Mouse (Mus musculus) myocyte (in vitro differentiated cells): ENCODE results near the gene Zer1.

Source experiments
- CEBPB ChIP-seq: IDR thresholded peaks from 2 replicates; pipeline ENCODE4 v1.6.1; 2011; ENCODE audit warnings: mild to moderate bottlenecking, moderate library complexity; ENCODE audit not compliant: poor library complexity, insufficient read depth, severe bottlenecking
- E2F4 ChIP-seq: IDR thresholded peaks from one replicate; pipeline ENCODE4 v1.6.1; 2011; ENCODE audit warnings: mild to moderate bottlenecking, control low read depth, moderate library complexity; ENCODE audit not compliant: insufficient read depth
- MAX ChIP-seq: IDR thresholded peaks from one replicate; pipeline ENCODE4 v1.6.1; 2011; ENCODE audit warnings: low read depth, mild to moderate bottlenecking, control low read depth
- MYOD1 ChIP-seq, 3 experiments: IDR thresholded peaks; one replicate each; pipeline ENCODE4 v1.6.1; 2011; ENCODE audit warnings: control low read depth in 2 of 3, low read depth in 2 of 3, mild to moderate bottlenecking in 2 of 3, moderate library complexity in 1 of 3; ENCODE audit not compliant: insufficient read length in 2 of 3, control insufficient read depth in 1 of 3
- MYOG ChIP-seq, 3 experiments: IDR thresholded peaks; one replicate each; pipeline ENCODE4 v1.6.1; 2011; ENCODE audit warnings: control low read depth in 2 of 3, low read depth in 2 of 3, mild to moderate bottlenecking in 2 of 3; ENCODE audit not compliant: insufficient read length in 2 of 3, control insufficient read depth in 1 of 3, insufficient read depth in 1 of 3
- POLR2A ChIP-seq: IDR thresholded peaks from one replicate; pipeline ENCODE4 v1.6.1; 2011; ENCODE audit warnings: low read depth, mild to moderate bottlenecking, control low read depth, moderate library complexity; ENCODE audit not compliant: insufficient read length
- POLR2AphosphoS2 ChIP-seq: IDR thresholded peaks from one replicate; pipeline ENCODE4 v1.6.1; 2011; ENCODE audit warnings: low read depth, control low read depth; ENCODE audit not compliant: insufficient read length
- REST ChIP-seq: IDR thresholded peaks from one replicate; pipeline ENCODE4 v1.6.1; 2011; ENCODE audit warnings: mild to moderate bottlenecking, control low read depth, moderate library complexity; ENCODE audit not compliant: insufficient read depth, insufficient read length
- SRF ChIP-seq: IDR thresholded peaks from one replicate; pipeline ENCODE4 v1.6.1; 2011; ENCODE audit warnings: low read depth; ENCODE audit not compliant: control insufficient read depth, insufficient read length
- TCF12 ChIP-seq: IDR thresholded peaks from one replicate; pipeline ENCODE4 v1.6.1; 2011; ENCODE audit warnings: mild to moderate bottlenecking, control low read depth; ENCODE audit not compliant: poor library complexity, insufficient read depth, severe bottlenecking
- TCF3 ChIP-seq: IDR thresholded peaks from one replicate; pipeline ENCODE4 v1.6.1; 2011; ENCODE audit warnings: low read depth, control low read depth; ENCODE audit not compliant: insufficient read length
- USF1 ChIP-seq: IDR thresholded peaks from one replicate; pipeline ENCODE4 v1.6.1; 2011; ENCODE audit warnings: low read depth, mild to moderate bottlenecking, control low read depth, moderate library complexity

DNA sequence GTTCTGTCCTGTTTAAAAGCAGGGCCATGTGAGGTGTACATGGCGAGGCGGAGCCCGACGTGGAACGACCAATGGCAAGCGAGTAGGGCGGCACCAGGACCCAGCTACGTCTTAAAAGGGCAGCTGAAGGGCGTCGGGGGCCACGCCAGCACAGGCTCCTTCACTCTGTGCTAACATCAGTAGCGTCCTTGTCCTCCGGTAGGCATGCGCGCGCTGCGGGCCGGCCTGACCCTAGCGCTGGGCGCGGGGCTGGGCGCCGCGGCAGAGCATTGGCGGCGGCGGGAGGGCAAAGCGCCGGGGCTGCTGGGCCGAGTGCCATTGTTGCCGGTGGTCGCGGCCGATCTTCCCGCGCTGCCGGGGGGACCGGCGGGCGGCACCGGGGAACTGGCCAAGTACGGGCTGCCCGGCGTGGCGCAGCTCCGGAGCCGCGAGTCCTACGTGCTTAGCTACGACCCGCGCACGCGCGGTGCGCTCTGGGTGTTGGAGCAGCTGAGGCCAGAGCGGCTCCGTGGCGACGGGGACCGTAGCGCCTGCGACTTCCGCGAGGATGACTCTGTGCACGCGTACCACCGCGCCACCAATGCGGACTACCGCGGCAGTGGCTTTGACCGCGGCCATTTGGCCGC is 47.1 kb upstream of the Zer1 start, which contains the start of gene Endog:
- peak in 1 of 3 experiments; percentile 24 for TF ChIP-seq MYOG (IDR thresholded peaks at IDR 0.05; ENCODE audit: control insufficient read depth in 1 of 3, insufficient read depth in 1 of 3, insufficient read length in 2 of 3, low read depth in 2 of 3)
- peak; percentile 92 for TF ChIP-seq POLR2A
- peak; percentile 2 for TF ChIP-seq USF1
- no peak for TF ChIP-seq REST
- no peak for TF ChIP-seq MAX
- no peak for TF ChIP-seq E2F4
- TF ChIP-seq POLR2AphosphoS2 = peak; percentile 84
- TF ChIP-seq CEBPB = no peak
- TF ChIP-seq TCF3 = no peak
- TF ChIP-seq MYOD1 (IDR thresholded peaks at IDR 0.05; ENCODE audit: control insufficient read depth in 1 of 3, insufficient read length in 2 of 3, low read depth in 2 of 3) = peak in 1 of 3 experiments; percentile 55
- no peak for TF ChIP-seq TCF12
- TF ChIP-seq SRF = no peak
